Mouse (Mus musculus) thymus, adult 2 months (tissue): ENCODE measurements around the gene Palld.

Source experiments
- CTCF ChIP-seq: fragments of 200-500 bp; IDR thresholded peaks from 2 replicates; pipeline ENCODE4 v1.5.1; 2012; ENCODE audit warnings: mild to moderate bottlenecking, control low read depth, low read length, moderate library complexity, borderline replicate concordance; ENCODE audit not compliant: control insufficient read depth, poor library complexity, insufficient read depth; ENCODE audit errors: extremely low read depth
- POLR2A ChIP-seq: fragments of 200-500 bp; IDR thresholded peaks from 2 replicates; pipeline ENCODE4 v1.6.1; 2012; ENCODE audit warnings: mild to moderate bottlenecking, low read length, control low read depth, moderate library complexity; ENCODE audit not compliant: control insufficient read depth, poor library complexity, insufficient read depth; ENCODE audit errors: extremely low read depth

- TF ChIP-seq CTCF (no peak), POLR2A (no peak)
Measured at GRCm38 (mm10) chr8:61756971-61757965, 145.2 kb downstream of the Palld start.
